Mouse (Mus musculus) lung, embryonic 15.5 days (tissue): ENCODE measurements around the gene Vkorc1. TPM values are rescaled to one million over a fixed set of nuclear protein-coding genes. Genes with fewer than 3 reads are reported as not detected.

Experiments used
- ATAC-seq: fragments of 200-750 bp; cut with Nextera tagmentation; 2 replicates; pipeline ENCODE4 v1.8.0; 2017; ENCODE audit warnings: moderate number of reproducible peaks, borderline replicate concordance; ENCODE audit not compliant: low FRiP score, low TSS enrichment; ENCODE audit errors: extremely low read depth
- H3K27ac ChIP-seq: fragments of 300-500 bp; sonication (generic); 2 replicates; pipeline ENCODE4 v1.5.1; 2015; ENCODE audit warnings: moderate library complexity, mild to moderate bottlenecking, inconsistent platforms
- H3K27me3 ChIP-seq: fragments of 300-500 bp; sonication (generic); 2 replicates; pipeline ENCODE4 v1.6.1; 2015; ENCODE audit warnings: inconsistent platforms
- H3K36me3 ChIP-seq: fragments of 300-500 bp; sonication (generic); 2 replicates; pipeline ENCODE4 v1.6.1; 2015; ENCODE audit warnings: inconsistent platforms
- H3K4me1 ChIP-seq: fragments of 300-500 bp; sonication (generic); 2 replicates; pipeline ENCODE4 v1.6.1; 2015; ENCODE audit warnings: inconsistent platforms
- H3K4me2 ChIP-seq: fragments of 300-500 bp; sonication (generic); 2 replicates; pipeline ENCODE4 v1.6.1; 2015; ENCODE audit warnings: inconsistent platforms, mild to moderate bottlenecking, moderate library complexity
- H3K4me3 ChIP-seq: fragments of 300-500 bp; sonication (generic); 2 replicates; pipeline ENCODE4 v1.5.1; 2015; ENCODE audit warnings: mild to moderate bottlenecking, inconsistent platforms
- H3K9ac ChIP-seq: fragments of 300-500 bp; sonication (generic); 2 replicates; pipeline ENCODE4 v1.6.1; 2015; ENCODE audit warnings: inconsistent platforms
- H3K9me3 ChIP-seq: fragments of 300-500 bp; sonication (generic); 2 replicates; pipeline ENCODE4 v1.6.1; 2016; ENCODE audit warnings: inconsistent platforms
- WGBS: fragments of 180-500 bp; shearing (Covaris S2); methylation state at CpG from one replicate; pipeline ENCODE4 v1.1.7; 2015; 5-methylcytosine and 5-hydroxymethylcytosine counted together
- polyA plus RNA-seq: library from polyadenylated mRNA; unstranded; fragments of >200 nt; fragmentation: Nextera tagmentation; extraction: Ambion mirVana; gene quantifications from 2 replicates; pipeline ENCODE4 v1.2.1, GENCODE M21; 2015

The Vkorc1 gene
- polyA plus RNA-seq, 1 experiment from 2014 or later: 150 TPM

DNA sequence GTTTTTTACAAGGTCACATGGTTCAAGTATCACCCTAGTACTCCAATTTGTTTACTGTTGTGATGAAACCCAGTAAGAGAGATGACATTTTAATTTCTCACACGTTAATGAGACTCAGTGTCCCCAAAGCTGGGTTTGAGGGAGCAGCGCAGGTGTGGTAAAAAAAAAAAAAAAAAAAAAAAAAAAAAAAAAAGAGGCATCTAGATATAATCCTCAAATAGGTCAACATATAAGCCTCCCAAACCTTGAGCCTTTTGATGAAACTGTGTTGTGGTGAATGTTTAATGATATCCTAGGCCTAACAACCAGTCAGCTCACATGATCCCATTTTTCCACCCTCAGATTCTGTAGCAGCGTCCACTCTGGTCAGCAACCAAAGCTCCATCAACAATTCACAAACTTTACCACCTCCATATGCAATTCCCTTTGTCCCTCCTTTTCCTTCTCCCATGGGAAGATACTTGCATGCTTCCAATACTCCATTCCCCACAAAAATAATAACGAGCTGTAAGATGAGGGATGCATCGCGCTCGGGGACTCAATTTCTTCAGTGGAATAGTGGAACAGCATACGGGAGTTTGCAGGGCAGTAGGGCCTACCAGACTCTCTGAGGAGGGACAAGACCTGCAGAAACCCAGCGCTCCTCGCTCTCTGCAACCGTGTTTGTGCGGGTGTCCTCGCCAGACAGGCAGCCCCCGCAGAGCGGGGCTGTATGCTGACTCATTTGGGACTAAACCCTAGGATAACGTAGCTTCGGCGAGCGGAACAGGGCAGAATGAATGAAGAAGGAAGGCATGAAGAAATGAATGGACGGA, 20.4 kb downstream of the Vkorc1 start:
- Histone ChIP-seq H3K4me3 (peak overlapping the region; percentile 73), H3K4me1 (peaks cover 25% of the 10 kb centered on the region), H3K27me3 (no peaks in the 10 kb centered on the region), H3K9me3 (no peaks in the 10 kb centered on the region), H3K36me3 (peaks cover 28% of the 10 kb centered on the region), H3K4me2 (peak overlapping the region; percentile 69), H3K9ac (peak overlapping the region; percentile 97), H3K27ac (peak overlapping the region; percentile 98)
- WGBS: 3% methylated on average over 20 of the region's 20 CpGs
- ATAC-seq: 0 out of 2 replicates have a peak, but pooled peaks have one; percentile 15

DNA sequence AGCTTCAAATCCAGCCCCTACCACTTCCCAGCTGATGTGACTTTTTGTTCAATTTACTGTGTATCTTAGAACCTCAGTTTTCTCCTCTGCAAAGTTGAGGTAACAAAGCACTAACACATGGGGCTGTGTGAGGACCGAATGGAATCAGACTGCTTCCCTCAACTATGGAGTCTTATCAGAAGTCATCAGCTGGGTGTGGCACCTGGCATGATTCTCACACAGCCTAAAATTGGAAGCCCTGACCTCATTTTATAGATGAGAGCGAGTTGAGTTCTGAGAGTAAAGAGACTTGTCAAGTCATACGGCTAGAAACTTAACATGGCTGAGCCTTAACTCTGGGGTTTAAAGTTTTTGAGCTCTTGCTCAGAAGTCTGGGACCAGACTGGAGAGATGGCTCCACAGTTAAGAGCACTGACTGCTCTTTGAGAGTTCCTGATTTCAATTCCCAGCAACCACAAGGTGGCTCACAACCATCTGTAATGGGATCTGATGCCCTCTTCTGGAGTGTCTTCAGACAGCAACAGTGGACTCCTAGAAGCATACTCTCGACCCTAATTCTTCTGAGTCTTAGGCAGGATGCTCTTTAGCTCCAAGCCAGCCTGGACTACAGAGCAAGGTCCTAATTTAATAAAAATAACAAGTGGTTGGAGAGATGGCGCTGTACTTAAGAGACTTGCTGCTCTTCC, 25.1 kb downstream of the Vkorc1 start:
- Histone ChIP-seq H3K4me2 (no peak overlapping the region), H3K9me3 (no peaks in the 10 kb centered on the region), H3K4me1 (peaks cover 17% of the 10 kb centered on the region; the same call in 1 of the 2 replicates), H3K9ac (no peak overlapping the region), H3K36me3 (peaks cover 32% of the 10 kb centered on the region), H3K4me3 (no peak overlapping the region), H3K27ac (no peak overlapping the region), H3K27me3 (no peaks in the 10 kb centered on the region)
- 78% methylated on average over 5 of the region's 5 CpGs for WGBS
- no peak for ATAC-seq

DNA sequence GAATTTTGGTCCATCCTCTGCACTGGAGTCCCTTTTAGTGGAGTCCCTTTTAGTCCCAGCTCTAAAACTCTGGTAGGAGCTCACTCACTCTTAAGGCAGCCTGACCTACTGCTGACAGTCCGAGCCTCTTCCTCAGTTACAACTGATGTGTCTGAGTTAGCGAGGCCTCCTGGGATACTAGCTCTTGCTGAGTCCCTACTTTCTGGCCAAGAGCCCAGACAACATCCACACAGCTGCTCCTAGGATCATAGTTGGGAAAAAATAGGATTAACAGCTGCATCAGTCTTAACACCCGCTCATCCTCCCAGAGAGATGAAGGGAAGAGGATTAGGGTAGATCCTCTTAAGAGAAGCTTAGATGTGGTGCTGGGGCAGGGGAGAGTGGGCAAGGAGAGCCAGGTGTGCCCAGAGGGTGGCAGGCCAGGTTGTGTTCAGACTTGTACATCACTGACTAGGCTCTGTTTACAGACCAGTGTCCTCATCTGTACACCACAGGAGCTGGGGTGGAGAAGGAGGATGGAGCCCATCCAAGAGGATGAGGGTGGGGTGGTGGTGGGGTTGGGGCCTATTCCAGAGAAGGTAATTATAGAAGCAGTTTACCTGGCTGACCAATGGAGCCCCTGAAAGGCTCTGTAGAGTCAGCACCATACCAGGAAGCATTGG, 26.1 kb downstream of the Vkorc1 start:
- no peak overlapping the region for H3K4me2 ChIP-seq
- H3K27me3 ChIP-seq: no peaks in the 10 kb centered on the region
- H3K36me3 ChIP-seq: peaks cover 32% of the 10 kb centered on the region
- H3K4me3 ChIP-seq: no peak overlapping the region
- H3K27ac ChIP-seq: no peak overlapping the region
- no peaks in the 10 kb centered on the region for H3K9me3 ChIP-seq
- 49% methylated on average over 3 of the region's 3 CpGs for WGBS
- peaks cover 13% of the 10 kb centered on the region; the same call in 1 of the 2 replicates for H3K4me1 ChIP-seq
- no peak overlapping the region for H3K9ac ChIP-seq
- ATAC-seq: no peak

DNA sequence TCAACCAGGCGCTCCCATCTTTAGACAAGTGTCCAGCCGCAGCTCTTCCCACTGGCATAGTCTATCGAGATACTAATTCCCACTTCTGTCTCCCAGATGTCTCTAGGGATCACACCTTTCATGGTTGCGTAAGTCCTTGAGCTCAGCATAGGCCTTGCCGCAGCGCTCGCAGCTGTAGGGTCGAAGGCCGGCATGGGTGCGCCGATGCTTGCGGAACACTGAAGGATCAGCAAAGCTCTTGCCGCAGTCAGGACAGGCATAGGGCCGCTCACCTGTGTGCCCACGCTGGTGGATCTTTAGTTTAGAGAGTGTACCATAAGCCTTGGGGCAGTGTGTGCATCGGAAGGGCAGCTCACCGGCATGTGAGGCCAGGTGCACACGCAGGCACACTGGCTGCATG, 27.8 kb downstream of the Vkorc1 start:
- Histone ChIP-seq H3K4me3 (no peak overlapping the region), H3K9ac (no peak overlapping the region), H3K4me2 (no peak overlapping the region), H3K27me3 (no peaks in the 10 kb centered on the region), H3K36me3 (peaks cover 32% of the 10 kb centered on the region), H3K27ac (no peak overlapping the region), H3K9me3 (no peaks in the 10 kb centered on the region), H3K4me1 (no peaks in the 10 kb centered on the region)
- WGBS: 95% methylated on average over 18 of the region's 18 CpGs
- no peak for ATAC-seq

DNA sequence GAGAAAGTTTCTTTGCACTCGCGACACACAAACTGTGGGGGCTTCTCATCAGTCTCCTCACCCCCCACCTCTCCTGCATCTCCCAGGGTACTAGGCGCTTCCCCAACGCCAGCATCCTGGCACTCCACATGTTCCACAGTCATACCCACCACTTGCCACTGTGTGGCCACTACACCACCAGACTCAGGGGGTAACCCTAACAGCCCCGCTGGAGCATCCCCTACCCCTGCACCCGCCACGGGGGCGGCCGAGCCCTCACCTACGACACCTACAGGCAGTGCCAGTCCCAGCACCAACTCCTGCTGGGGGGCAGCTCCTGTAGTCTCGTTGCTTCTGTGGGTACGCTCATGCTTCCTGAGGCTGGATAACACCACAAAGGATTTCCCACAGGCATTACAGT, 29.0 kb downstream of the Vkorc1 start:
- Histone ChIP-seq H3K4me3 (no peak overlapping the region), H3K4me2 (no peak overlapping the region), H3K9ac (no peak overlapping the region), H3K36me3 (peaks cover 27% of the 10 kb centered on the region), H3K4me1 (no peaks in the 10 kb centered on the region), H3K9me3 (no peaks in the 10 kb centered on the region), H3K27me3 (no peaks in the 10 kb centered on the region), H3K27ac (no peak overlapping the region)
- WGBS: 83% methylated on average over 12 of the region's 12 CpGs
- ATAC-seq: no peak

DNA sequence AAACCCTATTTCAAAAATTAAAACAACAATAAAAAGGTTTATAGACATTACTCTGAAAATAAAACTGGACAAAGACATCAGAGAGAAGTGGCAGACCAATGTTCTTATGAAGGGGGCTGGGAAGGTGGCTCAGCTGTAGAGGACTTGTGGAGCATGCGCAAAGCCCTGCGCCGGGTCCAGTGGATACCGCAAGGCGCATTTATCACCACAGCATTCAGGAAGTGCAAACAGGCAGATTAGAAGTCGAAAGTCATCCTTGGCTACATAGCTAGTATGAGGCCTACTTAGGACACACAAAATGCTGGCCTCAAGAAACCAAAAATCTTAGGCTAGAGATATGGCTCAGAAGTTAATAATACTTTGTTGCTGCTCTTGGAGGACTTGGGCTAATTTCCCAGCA, 37.2 kb downstream of the Vkorc1 start:
- Histone ChIP-seq H3K4me3 (no peak overlapping the region), H3K36me3 (no peaks in the 10 kb centered on the region), H3K27me3 (no peaks in the 10 kb centered on the region), H3K4me1 (no peaks in the 10 kb centered on the region), H3K27ac (no peak overlapping the region), H3K9me3 (no peaks in the 10 kb centered on the region), H3K9ac (no peak overlapping the region), H3K4me2 (no peak overlapping the region)
- no peak for ATAC-seq
- WGBS: 85% methylated on average over 6 of the region's 6 CpGs

DNA sequence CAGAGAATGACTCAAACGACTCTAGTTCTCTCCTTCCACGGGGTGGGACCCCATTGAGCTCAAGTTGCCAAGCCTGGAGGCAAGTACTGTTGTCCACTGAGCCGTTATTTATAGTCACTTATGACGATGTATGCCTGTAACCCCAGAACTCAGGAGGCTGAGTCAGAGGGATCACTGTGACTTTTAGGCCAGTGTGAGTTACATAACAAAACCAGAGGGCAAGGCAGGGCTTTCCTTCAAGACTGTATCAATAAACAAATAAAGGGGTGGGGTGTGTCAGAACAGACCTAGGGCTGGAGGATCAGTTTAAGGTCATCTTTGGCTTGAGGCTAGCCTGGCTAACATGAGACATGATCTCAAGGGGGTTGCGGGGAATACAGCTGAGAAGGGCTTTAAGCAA, 44.5 kb downstream of the Vkorc1 start:
- H3K4me2 ChIP-seq: no peak overlapping the region
- ATAC-seq: no peak
- H3K4me3 ChIP-seq: no peak overlapping the region
- H3K4me1 ChIP-seq: no peaks in the 10 kb centered on the region
- no peaks in the 10 kb centered on the region for H3K27me3 ChIP-seq
- H3K27ac ChIP-seq: no peak overlapping the region
- no peaks in the 10 kb centered on the region for H3K9me3 ChIP-seq
- H3K9ac ChIP-seq: no peak overlapping the region
- WGBS: 52% methylated on average over 5 of the region's 5 CpGs
- peaks cover 16% of the 10 kb centered on the region; the same call in 1 of the 2 replicates for H3K36me3 ChIP-seq

DNA sequence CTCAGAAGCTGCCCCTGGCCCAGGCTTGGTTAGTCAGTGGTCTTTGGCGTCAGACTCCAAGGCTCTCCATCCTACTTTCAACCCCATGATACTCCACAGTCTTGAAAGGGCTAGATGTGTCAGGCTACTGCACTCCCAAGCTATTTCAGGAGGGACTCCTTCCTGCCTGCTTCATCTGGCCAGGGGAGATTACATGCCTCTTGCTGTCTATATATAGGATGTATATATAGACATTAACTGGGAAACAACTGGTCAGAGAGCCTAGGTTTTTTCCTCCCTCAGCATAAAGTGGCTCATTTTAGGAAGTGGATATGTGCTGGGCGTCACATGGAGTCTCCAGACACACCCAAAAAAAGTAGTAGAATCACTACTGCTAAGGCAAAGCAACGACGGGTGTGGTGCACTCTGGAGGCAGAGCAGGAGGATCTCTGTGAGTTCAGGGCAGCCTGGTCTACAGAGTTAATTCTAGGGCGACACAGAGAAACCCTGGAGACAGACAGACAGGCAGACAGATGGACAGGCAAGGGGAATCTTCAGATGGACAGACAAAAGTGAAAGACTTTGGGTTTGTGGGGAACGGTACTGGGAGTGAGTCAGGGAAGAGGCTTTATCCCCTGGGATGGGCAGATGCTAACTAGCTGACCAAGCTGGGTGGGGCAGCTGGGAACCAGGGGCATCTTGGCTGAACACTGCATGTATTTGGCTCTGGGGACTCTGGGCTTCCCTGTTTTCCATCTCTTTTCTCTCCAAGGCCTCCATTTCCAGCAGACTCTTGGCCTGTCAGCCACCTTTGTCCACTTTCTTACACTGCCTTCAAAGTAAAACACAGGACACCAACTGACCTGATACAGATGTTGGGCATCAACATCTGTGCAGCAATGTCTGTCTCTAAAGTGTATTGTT, 45.2 kb downstream of the Vkorc1 start:
- H3K4me1 ChIP-seq: no peaks in the 10 kb centered on the region
- H3K9me3 ChIP-seq: no peaks in the 10 kb centered on the region
- H3K9ac ChIP-seq: no peak overlapping the region
- no peaks in the 10 kb centered on the region for H3K27me3 ChIP-seq
- no peak overlapping the region for H3K4me2 ChIP-seq
- no peak overlapping the region for H3K4me3 ChIP-seq
- ATAC-seq: no peak
- H3K36me3 ChIP-seq: peaks cover 16% of the 10 kb centered on the region; the same call in 1 of the 2 replicates
- 68% methylated on average over 6 of the region's 6 CpGs for WGBS
- H3K27ac ChIP-seq: no peak overlapping the region

Other genes with a start within 250 kb of the Vkorc1 start
- 62.3 and 70.1 TPM in 2 replicates for gene Bcl7c, start 186.7 kb downstream of the Vkorc1 start, polyA plus RNA-seq
- gene Ctf1, start 182.9 kb downstream of the Vkorc1 start, polyA plus RNA-seq: 12.1 and 12.8 TPM in 2 replicates
- gene Ctf2, start 163.5 kb downstream of the Vkorc1 start, polyA plus RNA-seq: 0.16 and 0.29 TPM in 2 replicates
- 4.3 and 5.1 TPM in 2 replicates for gene Fbxl19, start 151.1 kb downstream of the Vkorc1 start, polyA plus RNA-seq
- 27.2 and 30.7 TPM in 2 replicates for gene Orai3, start 125.8 kb downstream of the Vkorc1 start, polyA plus RNA-seq
- 23.3 and 24.7 TPM in 2 replicates for gene Setd1a, start 118.9 kb downstream of the Vkorc1 start, polyA plus RNA-seq
- gene Gm49388, start 110.0 kb downstream of the Vkorc1 start, polyA plus RNA-seq: not detected in 2 replicates
- gene Hsd3b7, start 95.0 kb downstream of the Vkorc1 start, polyA plus RNA-seq: 21.1 and 24.3 TPM in 2 replicates
- gene Stx4a, start 71.3 kb downstream of the Vkorc1 start, polyA plus RNA-seq: 42.1 and 43.2 TPM in 2 replicates
- gene Stx1b, start 71.1 kb downstream of the Vkorc1 start, polyA plus RNA-seq: 1.3 and 1.9 TPM in 2 replicates
- gene Zfp646, start 19.4 kb downstream of the Vkorc1 start, polyA plus RNA-seq: 11.0 and 11.3 TPM in 2 replicates
- gene Zfp668, start 18.8 kb downstream of the Vkorc1 start, polyA plus RNA-seq: 17.9 and 21.3 TPM in 2 replicates
- 1.1 and 1.4 TPM in 2 replicates for gene Prss53, start 4.6 kb downstream of the Vkorc1 start, polyA plus RNA-seq
- gene Gm21974, start 163 bp downstream of the Vkorc1 start, polyA plus RNA-seq: not detected in 2 replicates
- gene Bckdk, start 8.5 kb upstream of the Vkorc1 start, polyA plus RNA-seq: 134 and 142 TPM in 2 replicates
- 39.5 and 44.3 TPM in 2 replicates for gene Kat8, start 16.9 kb upstream of the Vkorc1 start, polyA plus RNA-seq
- 80.0 and 84.5 TPM in 2 replicates for gene Prss8, start 34.5 kb upstream of the Vkorc1 start, polyA plus RNA-seq
- 11.8 and 13.1 TPM in 2 replicates for gene Prss36, start 51.1 kb upstream of the Vkorc1 start, polyA plus RNA-seq
- gene Fus, start 71.8 kb upstream of the Vkorc1 start, polyA plus RNA-seq: 428 and 443 TPM in 2 replicates
- 35.0 and 37.6 TPM in 2 replicates for gene Pycard, start 98.2 kb upstream of the Vkorc1 start, polyA plus RNA-seq
- gene Trim72, start 108.3 kb upstream of the Vkorc1 start, polyA plus RNA-seq: 0.10 TPM in 1 of 2 replicates, not detected in the other
- gene Itgam, start 167.0 kb upstream of the Vkorc1 start, polyA plus RNA-seq: 1.4 and 1.5 TPM in 2 replicates
- not detected in 2 replicates for gene Gm49368, start 167.1 kb upstream of the Vkorc1 start, polyA plus RNA-seq
- gene Itgax, start 233.9 kb upstream of the Vkorc1 start, polyA plus RNA-seq: 0.05 and 0.19 TPM in 2 replicates